Mouse (Mus musculus): ENCODE results near the gene Myh2.

Gene Myh2

DNA sequence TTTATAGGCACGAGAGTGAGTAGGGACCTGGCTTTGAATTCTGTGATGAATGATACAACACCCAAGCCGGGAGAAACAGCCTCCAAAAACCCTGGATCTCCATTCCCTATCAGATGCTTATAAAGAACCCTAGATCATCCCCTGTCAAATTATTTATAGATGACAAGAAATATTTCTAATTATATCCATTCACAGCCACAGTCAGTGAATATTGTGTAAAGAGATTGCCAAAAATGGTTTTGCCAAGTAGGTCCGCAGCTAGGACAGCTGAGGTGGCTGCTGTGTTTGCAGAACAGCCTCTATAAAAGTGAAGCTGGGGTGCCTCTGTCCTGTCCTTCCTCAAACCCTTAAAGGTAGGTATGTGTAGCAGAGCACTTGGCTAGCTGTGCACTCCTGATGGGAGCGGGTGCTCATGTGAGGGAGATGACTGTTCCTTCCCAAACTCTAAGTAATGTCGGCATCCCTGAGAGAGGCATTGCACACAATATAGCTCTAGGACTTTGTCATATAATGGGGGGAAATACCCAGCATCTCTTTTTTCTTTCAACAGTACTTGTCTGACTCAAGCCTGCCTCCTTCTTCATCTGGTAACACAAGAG is 66.8 kb downstream of the Myh2 start, which contains the start of gene Myh4:
Gene Myh4, plus strand, starts transcription at position 549 of the 599 bp plus-strand sequence.
- DNase-seq (ENCODE audit: low spot score) = no peak

- DNase-seq (ENCODE audit: low spot score) = no peak
Observed at GRCm38 (mm10) chr11:67241051-67241450, 70.2 kb downstream of the Myh2 start.
